Mouse (Mus musculus): ENCODE measurements at regions not wholly inside any gene's neighbourhood (a gene's known extent, or its start where the extent isn't known, plus 50 kb on each side); places are given as distances from the start of the nearest gene placed in this dataset.

DNA sequence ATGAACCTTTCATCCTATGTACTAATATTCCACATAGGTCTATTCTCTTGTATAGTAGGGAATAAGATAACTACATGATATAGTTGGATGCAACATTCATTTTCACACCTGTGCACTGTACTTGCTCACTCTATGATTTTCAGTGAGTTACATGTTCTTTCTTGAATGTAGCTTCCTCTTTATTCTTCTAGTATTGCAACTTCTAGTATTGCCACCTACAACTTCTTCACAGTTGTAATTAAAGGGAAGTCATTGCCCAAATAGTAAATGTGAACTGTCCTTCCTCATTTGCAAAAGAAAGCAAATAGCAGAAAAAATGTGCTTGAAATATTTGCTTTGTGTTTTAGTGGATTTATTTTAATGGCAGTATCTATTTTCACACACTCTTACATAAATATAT lies 330.9 kb upstream of the Akr1e1 start:
- TF ChIP-seq CTCF (IDR thresholded peaks at IDR 0.05; ENCODE audit: low read depth) (no peak), EP300 (optimal IDR thresholded peaks at IDR 0.05) (no peak)

Data from stomach, postnatal 0 days (tissue).